Mouse (Mus musculus) layer of hippocampus, adult 8-10 months (tissue): ENCODE measurements around the gene A830031A19Rik. TPM values are rescaled to one million over a fixed set of nuclear protein-coding genes. Genes with fewer than 3 reads are reported as not detected.

Experiments
- DNase-seq, 2 experiments: peaks; one replicate each; pipeline ENCODE4 v3.0.0; 2022; ENCODE audit warnings: low spot score in 2 of 2
- total RNA-seq, 4 experiments: library from RNA; stranded (reverse); gene quantifications; 2 replicates each; pipeline ENCODE4 v1.2.4; 2022

The A830031A19Rik gene
- total RNA-seq, 4 experiments from 2014 or later = 0.93 to 2.4 (median 1.6) TPM

- no peak for DNase-seq
Observed at GRCm38 (mm10) chr11:24095656-24096353, 21.0 kb upstream of the A830031A19Rik start.

- DNase-seq = no peak
Observed at GRCm38 (mm10) chr11:24095236-24095635, 20.4 kb upstream of the A830031A19Rik start.

GRCm38 (mm10) chr11:24094086-24094487 lies 19.2 kb upstream of the A830031A19Rik start:
- DNase-seq = no peak

- DNase-seq = no peak
Observed at GRCm38 (mm10) chr11:24092618-24093017, 17.8 kb upstream of the A830031A19Rik start.

GRCm38 (mm10) chr11:24091393-24092080 lies 16.7 kb upstream of the A830031A19Rik start:
- no peak for DNase-seq

GRCm38 (mm10) chr11:24090443-24090842 lies 15.6 kb upstream of the A830031A19Rik start:
- no peak for DNase-seq

- no peak for DNase-seq
Observed at GRCm38 (mm10) chr11:24087069-24087468, 12.2 kb upstream of the A830031A19Rik start.

GRCm38 (mm10) chr11:24085986-24086385 lies 11.1 kb upstream of the A830031A19Rik start:
- no peak for DNase-seq

GRCm38 (mm10) chr11:24084590-24084989 lies 9.7 kb upstream of the A830031A19Rik start:
- no peak for DNase-seq

GRCm38 (mm10) chr11:24084077-24084476 lies 9.2 kb upstream of the A830031A19Rik start:
- no peak for DNase-seq

- no peak for DNase-seq
Observed at GRCm38 (mm10) chr11:24083423-24083822, 8.6 kb upstream of the A830031A19Rik start.

GRCm38 (mm10) chr11:24083076-24083405 lies 8.2 kb upstream of the A830031A19Rik start:
- no peak for DNase-seq

GRCm38 (mm10) chr11:24082385-24083075 lies 7.7 kb upstream of the A830031A19Rik start:
- no peak for DNase-seq

- peak in 1 of 2 experiments; percentile 42 for DNase-seq
Observed at GRCm38 (mm10) chr11:24081687-24082384, 7.0 kb upstream of the A830031A19Rik start.

- no peak for DNase-seq
Observed at GRCm38 (mm10) chr11:24081016-24081686, 6.3 kb upstream of the A830031A19Rik start.

GRCm38 (mm10) chr11:24080541-24080940 lies 5.7 kb upstream of the A830031A19Rik start:
- no peak for DNase-seq

- peak in 1 of 2 experiments; percentile 54 for DNase-seq
Observed at GRCm38 (mm10) chr11:24079392-24080391, 4.8 kb upstream of the A830031A19Rik start.

- no peak for DNase-seq
Observed at GRCm38 (mm10) chr11:24078706-24079316, 4.0 kb upstream of the A830031A19Rik start.
